In the genomic region with DNA sequence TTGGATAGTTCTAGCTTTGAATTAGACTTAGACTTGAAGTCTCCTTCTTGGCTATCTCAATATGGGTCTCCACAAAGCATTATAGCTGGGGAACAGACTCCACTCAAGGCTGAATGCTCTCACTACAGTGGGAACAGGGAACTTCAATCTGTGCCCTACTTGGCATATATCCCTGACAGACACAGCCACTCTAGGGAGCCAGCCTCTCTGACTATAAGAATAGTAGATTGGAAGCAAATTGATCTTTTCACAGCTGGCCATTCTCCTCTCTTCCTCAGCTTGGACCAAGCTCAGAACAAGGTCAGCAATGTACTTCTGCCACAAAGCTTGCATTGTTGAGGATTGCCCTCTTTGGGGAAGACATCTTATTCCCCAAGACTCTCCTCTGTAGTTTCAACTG, we compare ENCODE assay signal across 28 mouse cellular contexts. TPM values are rescaled to one million over a fixed set of nuclear protein-coding genes. Genes with fewer than 3 reads are reported as not detected.
DNase-seq lines count a peak whose midpoint lies in the region; ATAC-seq and TF ChIP-seq lines count a peak whose summit lies in the region.
"Had no signal": no experiment of that assay in that cellular context is flagged by ENCODE, and none has a peak within 500 bp of the region (broad histone marks: within the 10 kb centered on the region; RNA-seq: fewer than 3 reads in every experiment).

No protein-coding gene starts in this region.

- H3K9me3 ChIP-seq in forebrain, postnatal 0 days (ENCODE audit: low read length) = no peaks in the 10 kb centered on the region
- no peaks in the 10 kb centered on the region for H3K9me3 ChIP-seq in forebrain, embryonic 11.5 days (ENCODE audit: control insufficient read depth, low read length)
- no peaks in the 10 kb centered on the region for H3K9me3 ChIP-seq in hindbrain, embryonic 16.5 days (ENCODE audit: control insufficient read depth, low read length)
- no peaks in the 10 kb centered on the region for H3K9me3 ChIP-seq in hindbrain, embryonic 14.5 days (ENCODE audit: control insufficient read depth, low read length)
- H3K9me3 ChIP-seq: embryonic facial prominence, embryonic 13.5 days; embryonic facial prominence, embryonic 15.5 days; forebrain, embryonic 10.5 days; forebrain, embryonic 13.5 days; forebrain, embryonic 15.5 days had no signal

- intact Hi-C loops in left cerebral cortex, postnatal 4 days (cut with DNase I) = no loop called here
- intact Hi-C loops in left cerebral cortex, postnatal 10 days (cut with DNase I) = no loop called here

- no peaks in the 10 kb centered on the region for H3K27me3 ChIP-seq in forebrain, postnatal 0 days (ENCODE audit: insufficient read depth, low read length)
- H3K27me3 ChIP-seq in forebrain, embryonic 11.5 days (ENCODE audit: control insufficient read depth, insufficient read depth, low read length) = no peaks in the 10 kb centered on the region
- H3K27me3 ChIP-seq in hindbrain, embryonic 16.5 days (replicated peaks; ENCODE audit: control insufficient read depth, insufficient read depth, low read length) = no peaks in the 10 kb centered on the region
- H3K27me3 ChIP-seq in hindbrain, embryonic 14.5 days (ENCODE audit: control insufficient read depth, insufficient read depth, low read length) = no peaks in the 10 kb centered on the region
- H3K27me3 ChIP-seq: CH12.LX; embryonic facial prominence, embryonic 13.5 days; embryonic facial prominence, embryonic 15.5 days; forebrain, embryonic 13.5 days; forebrain, embryonic 15.5 days; Patski had no signal

- TF ChIP-seq CTCF in forebrain, postnatal 0 days (IDR thresholded peaks at IDR 0.05; ENCODE audit: low read depth) = no peak

- no peak overlapping the region for H3K4me3 ChIP-seq in forebrain, postnatal 0 days (ENCODE audit: low read depth, low read length)
- H3K4me3 ChIP-seq in forebrain, embryonic 11.5 days (ENCODE audit: low read depth, low read length) = no peak overlapping the region
- no peak overlapping the region for H3K4me3 ChIP-seq in hindbrain, embryonic 16.5 days (ENCODE audit: low read length)
- no peak overlapping the region for H3K4me3 ChIP-seq in hindbrain, embryonic 14.5 days (replicated peaks; ENCODE audit: low read length)
- H3K4me3 ChIP-seq: embryonic facial prominence, embryonic 13.5 days; embryonic facial prominence, embryonic 15.5 days; erythroblast, embryonic 14.5 days; forebrain, embryonic 10.5 days; forebrain, embryonic 13.5 days; forebrain, embryonic 15.5 days had no signal

- no peak overlapping the region for H3K27ac ChIP-seq in forebrain, postnatal 0 days (ENCODE audit: low read depth, low read length)
- H3K27ac ChIP-seq in forebrain, embryonic 11.5 days (ENCODE audit: low read depth, low read length) = no peak overlapping the region
- H3K27ac ChIP-seq in hindbrain, embryonic 16.5 days (ENCODE audit: low read depth, low read length) = no peak overlapping the region
- no peak overlapping the region for H3K27ac ChIP-seq in hindbrain, embryonic 14.5 days
- H3K27ac ChIP-seq: embryonic facial prominence, embryonic 13.5 days; embryonic facial prominence, embryonic 15.5 days; forebrain, embryonic 10.5 days; forebrain, embryonic 13.5 days; forebrain, embryonic 15.5 days had no signal

- no peaks in the 10 kb centered on the region for H3K36me3 ChIP-seq in forebrain, postnatal 0 days (ENCODE audit: insufficient read depth)
- no peaks in the 10 kb centered on the region for H3K36me3 ChIP-seq in forebrain, embryonic 11.5 days (ENCODE audit: control insufficient read depth, insufficient read depth, low read length)
- no peaks in the 10 kb centered on the region for H3K36me3 ChIP-seq in hindbrain, embryonic 16.5 days (ENCODE audit: control insufficient read depth, insufficient read depth, low read length)
- H3K36me3 ChIP-seq in hindbrain, embryonic 14.5 days (replicated peaks; ENCODE audit: control insufficient read depth, insufficient read depth) = no peaks in the 10 kb centered on the region
- H3K36me3 ChIP-seq: embryonic facial prominence, embryonic 13.5 days; embryonic facial prominence, embryonic 15.5 days; forebrain, embryonic 10.5 days; forebrain, embryonic 15.5 days; G1E had no signal

- H3K4me1 ChIP-seq in forebrain, postnatal 0 days (ENCODE audit: insufficient read depth) = no peaks in the 10 kb centered on the region
- no peaks in the 10 kb centered on the region for H3K4me1 ChIP-seq in forebrain, embryonic 11.5 days (replicated peaks; ENCODE audit: control insufficient read depth, insufficient read depth, low read length)
- no peaks in the 10 kb centered on the region for H3K4me1 ChIP-seq in hindbrain, embryonic 16.5 days (ENCODE audit: control insufficient read depth, insufficient read depth, low read depth, low read length)
- H3K4me1 ChIP-seq in hindbrain, embryonic 14.5 days (replicated peaks; ENCODE audit: control insufficient read depth, insufficient read depth, low read length) = no peaks in the 10 kb centered on the region
- H3K4me1 ChIP-seq: embryonic facial prominence, embryonic 15.5 days; forebrain, embryonic 10.5 days; forebrain, embryonic 13.5 days; forebrain, embryonic 15.5 days had no signal

- peak; percentile 70 for ATAC-seq in forebrain, postnatal 0 days
- no peak for ATAC-seq in forebrain, embryonic 11.5 days (replicated peaks; ENCODE audit: low FRiP score)
- ATAC-seq in hindbrain, embryonic 16.5 days = peak; percentile 68; the same call in 1 of the 2 replicates
- ATAC-seq in hindbrain, embryonic 14.5 days (ENCODE audit: low FRiP score) = no peak
- ATAC-seq: activated CD4-positive, CD25-positive, alpha-beta regulatory T cell, adult 4 months; CD4-positive, CD25-positive, alpha-beta regulatory T cell, adult 4 months; forebrain, embryonic 13.5 days; forebrain, embryonic 15.5 days; Patski had no signal

- no peak overlapping the region for H3K9ac ChIP-seq in forebrain, postnatal 0 days
- H3K9ac ChIP-seq in forebrain, embryonic 11.5 days (ENCODE audit: low read length) = no peak overlapping the region
- H3K9ac ChIP-seq in hindbrain, embryonic 16.5 days (ENCODE audit: low read depth, low read length) = no peak overlapping the region
- no peak overlapping the region for H3K9ac ChIP-seq in hindbrain, embryonic 14.5 days
- H3K9ac ChIP-seq: embryonic facial prominence, embryonic 13.5 days; embryonic facial prominence, embryonic 15.5 days; forebrain, embryonic 13.5 days; forebrain, embryonic 15.5 days had no signal

- no peak overlapping the region for H3K4me2 ChIP-seq in forebrain, postnatal 0 days (ENCODE audit: low read depth)
- H3K4me2 ChIP-seq in forebrain, embryonic 11.5 days (ENCODE audit: low read depth, low read length, severe bottlenecking) = no peak overlapping the region
- no peak overlapping the region for H3K4me2 ChIP-seq in hindbrain, embryonic 16.5 days (ENCODE audit: low read length)
- H3K4me2 ChIP-seq in hindbrain, embryonic 14.5 days (replicated peaks) = no peak overlapping the region
- H3K4me2 ChIP-seq: embryonic facial prominence, embryonic 13.5 days; embryonic facial prominence, embryonic 15.5 days; forebrain, embryonic 13.5 days; forebrain, embryonic 15.5 days had no signal

- DNase-seq in forebrain, postnatal 0 days = no peak
- no peak for DNase-seq in forebrain, embryonic 11.5 days (ENCODE audit: low spot score)
- DNase-seq in hindbrain, embryonic 14.5 days (ENCODE audit: low spot score) = no peak
- peak; percentile 8 for DNase-seq in left cerebral cortex, postnatal 4 days
- no peak for DNase-seq in left cerebral cortex, postnatal 10 days (ENCODE audit: extremely low spot score in 1 of 2, low spot score in 2 of 2)
- DNase-seq in right cerebral cortex, postnatal 10 days (ENCODE audit: low spot score in 2 of 2) = peak; percentile 29 to 40
- DNase-seq in right cerebral cortex, postnatal 36 days (ENCODE audit: low spot score in 2 of 2) = no peak
- DNase-seq: adrenal gland, adult 2 months; adrenal gland, postnatal 10 days; adrenal gland, postnatal 25 days; B cell, adult 2 months; cerebellum, adult 11 months; cerebellum, adult 8-10 months; cerebellum, adult 9-11 months; cerebellum, postnatal 36 days; embryo, embryonic 11 days had no signal

RNA-seq across cellular contexts. Expression of a gene that starts 27.9 kb away (rescaled TPM):
- total RNA-seq in forebrain, postnatal 0 days (2014; rRNA removed) = 95.3 and 131 TPM in 2 replicates
- 29.1 and 39.5 TPM in 2 replicates for polyA plus RNA-seq in forebrain, postnatal 0 days (2015; fragmentation: Nextera tagmentation; extraction: Ambion mirVana)
- polyA plus RNA-seq in forebrain, embryonic 11.5 days (2014; fragmentation: Nextera tagmentation; extraction: Ambion mirVana) = 5.3 and 5.4 TPM in 2 replicates
- 53.3 and 76.9 TPM in 2 replicates for polyA plus RNA-seq in hindbrain, embryonic 16.5 days (2015; fragmentation: Nextera tagmentation; extraction: Ambion mirVana)
- 73.3 and 84.1 TPM in 2 replicates for polyA plus RNA-seq in hindbrain, embryonic 14.5 days (2014; fragmentation: Nextera tagmentation; extraction: Ambion mirVana)
- 100 to 1,000 TPM; 122 to 128 TPM for total RNA-seq in left cerebral cortex, postnatal 4 days (2021)
- 10 to 100 TPM; 22.9 to 29.1 TPM for total RNA-seq in left cerebral cortex, postnatal 10 days (2021)
- polyA plus RNA-seq: erythroblast, embryonic 14.5 days; G1E had no signal

Comparison
In these comparisons a context has a peak if more than half of its experiments do, and no peak if none do; other contexts are left out.
1. ATAC-seq: peak in forebrain, postnatal 0 days (single experiment) and hindbrain, embryonic 16.5 days (single experiment); none in forebrain, embryonic 11.5 days (single experiment) and hindbrain, embryonic 14.5 days (single experiment).
2. DNase-seq: peak in left cerebral cortex, postnatal 4 days (single experiment) and right cerebral cortex, postnatal 10 days (2 of 2); none in forebrain, postnatal 0 days (single experiment), forebrain, embryonic 11.5 days (single experiment), hindbrain, embryonic 14.5 days (single experiment), left cerebral cortex, postnatal 10 days (0 of 2) and right cerebral cortex, postnatal 36 days (0 of 2).